Mouse (Mus musculus) embryonic facial prominence, embryonic 13.5 days (tissue): ENCODE data around the gene Gm26620. TPM values are rescaled to one million over a fixed set of nuclear protein-coding genes. Genes with fewer than 3 reads are reported as not detected.

Experiments
- ATAC-seq: fragments of 200-750 bp; cut with Nextera tagmentation; 2 replicates; pipeline ENCODE4 v1.8.0; 2017; ENCODE audit warnings: low read depth; ENCODE audit not compliant: insufficient number of reproducible peaks, insufficient read depth, low FRiP score, low TSS enrichment
- H3K27ac ChIP-seq: fragments of 300-500 bp; sonication (generic); 2 replicates; pipeline ENCODE4 v1.5.1; 2015; ENCODE audit warnings: moderate library complexity, mild to moderate bottlenecking, inconsistent platforms
- H3K27me3 ChIP-seq: fragments of 300-500 bp; sonication (generic); 2 replicates; pipeline ENCODE4 v1.6.1; 2015; ENCODE audit warnings: mild to moderate bottlenecking, inconsistent platforms
- H3K36me3 ChIP-seq: fragments of 300-500 bp; sonication (generic); 2 replicates; pipeline ENCODE4 v1.6.1; 2015; ENCODE audit warnings: mild to moderate bottlenecking, inconsistent platforms
- H3K4me1 ChIP-seq: fragments of 300-500 bp; sonication (generic); 2 replicates; pipeline ENCODE4 v1.6.1; 2015; ENCODE audit warnings: inconsistent platforms
- H3K4me2 ChIP-seq: fragments of 300-500 bp; sonication (generic); 2 replicates; pipeline ENCODE4 v1.6.1; 2015; ENCODE audit warnings: moderate library complexity, mild to moderate bottlenecking, inconsistent platforms
- H3K4me3 ChIP-seq: fragments of 300-500 bp; sonication (generic); 2 replicates; pipeline ENCODE4 v1.5.1; 2015; ENCODE audit warnings: mild to moderate bottlenecking, inconsistent platforms
- H3K9ac ChIP-seq: fragments of 300-500 bp; sonication (generic); 2 replicates; pipeline ENCODE4 v1.6.1; 2015; ENCODE audit warnings: mild to moderate bottlenecking, inconsistent platforms
- H3K9me3 ChIP-seq: fragments of 300-500 bp; sonication (generic); 2 replicates; pipeline ENCODE4 v1.6.1; 2016; ENCODE audit warnings: inconsistent platforms
- WGBS: fragments of 180-500 bp; shearing (Covaris S2); methylation state at CpG from one replicate; pipeline ENCODE4 v1.1.7; 2015; ENCODE audit warnings: mixed read lengths; 5-methylcytosine and 5-hydroxymethylcytosine counted together
- polyA plus RNA-seq: library from polyadenylated mRNA; unstranded; fragments of >200 nt; fragmentation: Nextera tagmentation; extraction: Ambion mirVana; gene quantifications from 2 replicates; pipeline ENCODE4 v1.2.1, GENCODE M21; 2015

The Gm26620 gene
- 0.42 and 0.83 TPM in 2 replicates for polyA plus RNA-seq

GRCm38 (mm10) chr1:170884978-170885561, at the start of gene Gm26620, which contains the start of gene Dusp12:
TSS of gene Gm26620 (plus strand) at chr1:170885065.
TSS of gene Dusp12 (minus strand) at chr1:170885540.
- under 1% methylated on average over 46 of the region's 46 CpGs for WGBS
- Histone ChIP-seq H3K27ac (peak within 1 kb of the TSS; percentile 87), H3K4me3 (peak within 1 kb of the TSS; percentile 94), H3K27me3 (no peaks in the 10 kb centered on the region), H3K4me1 (peaks cover 18% of the 10 kb centered on the region), H3K9me3 (no peaks in the 10 kb centered on the region), H3K4me2 (peak within 1 kb of the TSS; percentile 82), H3K36me3 (peaks cover 17% of the 10 kb centered on the region), H3K9ac (peak within 1 kb of the TSS; percentile 96)
- peak; percentile 77 for ATAC-seq

GRCm38 (mm10) chr1:170839685-170840084, 45.2 kb upstream of the Gm26620 start:
- Histone ChIP-seq H3K9me3 (no peaks in the 10 kb centered on the region), H3K4me2 (no peak overlapping the region), H3K4me3 (no peak overlapping the region), H3K4me1 (no peaks in the 10 kb centered on the region; the same call in 1 of the 2 replicates), H3K27me3 (no peaks in the 10 kb centered on the region), H3K9ac (no peak overlapping the region), H3K27ac (no peak overlapping the region), H3K36me3 (peaks cover 13% of the 10 kb centered on the region)
- ATAC-seq = no peak

GRCm38 (mm10) chr1:170844380-170844779, 40.5 kb upstream of the Gm26620 start:
- Histone ChIP-seq H3K27ac (no peak overlapping the region), H3K9ac (no peak overlapping the region), H3K4me2 (no peak overlapping the region), H3K27me3 (no peaks in the 10 kb centered on the region), H3K4me1 (0 out of 2 replicates have a peak, but pooled peaks cover 2% of the 10 kb centered on the region), H3K36me3 (peaks cover 12% of the 10 kb centered on the region), H3K4me3 (no peak overlapping the region), H3K9me3 (no peaks in the 10 kb centered on the region)
- no peak for ATAC-seq
- WGBS = 59% methylated on average over 8 of the region's 8 CpGs

- H3K27ac ChIP-seq = peak overlapping the region; percentile 53; the same call in 1 of the 2 replicates
- no peaks in the 10 kb centered on the region for H3K27me3 ChIP-seq
- ATAC-seq = no peak
- H3K9ac ChIP-seq = 0 out of 2 replicates have a peak overlapping the region, but pooled peaks have one; percentile 23
- H3K4me3 ChIP-seq = no peak overlapping the region
- no peak overlapping the region for H3K4me2 ChIP-seq
- H3K9me3 ChIP-seq = no peaks in the 10 kb centered on the region
- 32% methylated on average over 10 of the region's 10 CpGs for WGBS
- H3K4me1 ChIP-seq = 0 out of 2 replicates have a peak, but pooled peaks cover 2% of the 10 kb centered on the region
- peaks cover 18% of the 10 kb centered on the region for H3K36me3 ChIP-seq
Observed at GRCm38 (mm10) chr1:170845448-170846307, 39.2 kb upstream of the Gm26620 start.

GRCm38 (mm10) chr1:170850007-170850406, 34.9 kb upstream of the Gm26620 start:
- no peak overlapping the region for H3K4me3 ChIP-seq
- no peak for ATAC-seq
- H3K27ac ChIP-seq = no peak overlapping the region
- no peak overlapping the region for H3K9ac ChIP-seq
- H3K4me1 ChIP-seq = 0 out of 2 replicates have a peak, but pooled peaks cover 2% of the 10 kb centered on the region
- 90% methylated on average over 2 of the region's 2 CpGs for WGBS
- H3K36me3 ChIP-seq = peaks cover 20% of the 10 kb centered on the region
- no peak overlapping the region for H3K4me2 ChIP-seq
- no peaks in the 10 kb centered on the region for H3K9me3 ChIP-seq
- H3K27me3 ChIP-seq = no peaks in the 10 kb centered on the region

- Histone ChIP-seq H3K4me2 (no peak overlapping the region), H3K27me3 (no peaks in the 10 kb centered on the region), H3K27ac (no peak overlapping the region), H3K36me3 (peaks cover 20% of the 10 kb centered on the region), H3K4me3 (no peak overlapping the region), H3K9ac (no peak overlapping the region), H3K4me1 (0 out of 2 replicates have a peak, but pooled peaks cover 2% of the 10 kb centered on the region), H3K9me3 (no peaks in the 10 kb centered on the region)
- ATAC-seq = no peak
- WGBS = 85% methylated on average over 23 of the region's 23 CpGs
Observed at GRCm38 (mm10) chr1:170850637-170851624, 33.9 kb upstream of the Gm26620 start.

GRCm38 (mm10) chr1:170853604-170854003, 31.3 kb upstream of the Gm26620 start:
- Histone ChIP-seq H3K36me3 (peaks cover 20% of the 10 kb centered on the region), H3K9me3 (no peaks in the 10 kb centered on the region), H3K27ac (no peak overlapping the region), H3K4me2 (no peak overlapping the region), H3K4me1 (no peaks in the 10 kb centered on the region), H3K27me3 (no peaks in the 10 kb centered on the region), H3K9ac (no peak overlapping the region), H3K4me3 (no peak overlapping the region)
- 96% methylated on average over 3 of the region's 3 CpGs for WGBS
- no peak for ATAC-seq

GRCm38 (mm10) chr1:170855056-170855760, 29.7 kb upstream of the Gm26620 start:
- H3K4me2 ChIP-seq = no peak overlapping the region
- no peaks in the 10 kb centered on the region for H3K4me1 ChIP-seq
- peaks cover 10% of the 10 kb centered on the region for H3K36me3 ChIP-seq
- no peak overlapping the region for H3K4me3 ChIP-seq
- 86% methylated on average over 13 of the region's 13 CpGs for WGBS
- H3K27ac ChIP-seq = no peak overlapping the region
- no peaks in the 10 kb centered on the region for H3K27me3 ChIP-seq
- no peak overlapping the region for H3K9ac ChIP-seq
- no peak for ATAC-seq
- H3K9me3 ChIP-seq = no peaks in the 10 kb centered on the region

- Histone ChIP-seq H3K9ac (no peak overlapping the region), H3K27me3 (no peaks in the 10 kb centered on the region), H3K36me3 (peaks cover 2% of the 10 kb centered on the region; the same call in 1 of the 2 replicates), H3K9me3 (no peaks in the 10 kb centered on the region), H3K4me1 (no peaks in the 10 kb centered on the region), H3K4me2 (no peak overlapping the region), H3K27ac (no peak overlapping the region), H3K4me3 (no peak overlapping the region)
- no peak for ATAC-seq
- WGBS = 87% methylated on average over 2 of the region's 2 CpGs
Observed at GRCm38 (mm10) chr1:170857369-170857768, 27.5 kb upstream of the Gm26620 start.

- Histone ChIP-seq H3K9me3 (no peaks in the 10 kb centered on the region), H3K27ac (no peak overlapping the region), H3K9ac (no peak overlapping the region), H3K4me2 (no peak overlapping the region), H3K27me3 (no peaks in the 10 kb centered on the region), H3K4me1 (no peaks in the 10 kb centered on the region), H3K36me3 (peaks cover 2% of the 10 kb centered on the region; the same call in 1 of the 2 replicates), H3K4me3 (no peak overlapping the region)
- 87% methylated on average over 2 of the region's 2 CpGs for whole genome bisulfite sequencing
- ATAC-seq = no peak
Observed at GRCm38 (mm10) chr1:170858872-170859271, 26.0 kb upstream of the Gm26620 start.
